Mouse (Mus musculus) olfactory bulb, adult 2 months (tissue): Measurements from ENCODE around the gene Cenpn.

Experiments
- CTCF ChIP-seq: fragments of 200-500 bp; IDR thresholded peaks from 2 replicates; pipeline ENCODE4 v1.5.1; 2012; ENCODE audit warnings: low read depth, mild to moderate bottlenecking, low read length, moderate library complexity; ENCODE audit not compliant: insufficient read depth
- POLR2A ChIP-seq: fragments of 200-500 bp; IDR thresholded peaks from 2 replicates; pipeline ENCODE4 v1.6.1; 2012; ENCODE audit warnings: mild to moderate bottlenecking, low read depth, low read length, moderate library complexity; ENCODE audit not compliant: insufficient read depth

- TF ChIP-seq CTCF, result no peak
- no peak for TF ChIP-seq POLR2A
Observed at GRCm38 (mm10) chr8:116922060-116922757, 679 bp downstream of the Cenpn start.
